Mouse (Mus musculus): ENCODE measurements around the gene Zfp597. TPM values are rescaled to one million over a fixed set of nuclear protein-coding genes. Genes with fewer than 3 reads are reported as not detected.
"Not testable (repeated sequence)": the region's sequence is repeated elsewhere in the genome, so short reads cannot be mapped to it uniquely, and the experiment has no call there.

The Zfp597 gene
- polyA plus RNA-seq, 1 experiment from 2014 or later, result 2.2 TPM

- Histone ChIP-seq H3K9me3 (replicated peaks) (no peaks in the 10 kb centered on the region), H3K4me2 (no peak overlapping the region), H3K9ac (no peak overlapping the region), H3K4me1 (replicated peaks) (peaks cover 7% of the 10 kb centered on the region), H3K27ac (replicated peaks) (no peak overlapping the region), H3K36me3 (replicated peaks) (no peaks in the 10 kb centered on the region), H3K4me3 (replicated peaks) (no peak overlapping the region), H3K27me3 (no peaks in the 10 kb centered on the region)
- no peak for ATAC-seq (ENCODE audit: insufficient read depth)
- 25% methylated on average over 1 of the region's 1 CpGs for WGBS (ENCODE audit: insufficient replicate concordance)
Measured at GRCm38 (mm10) chr16:3855776-3856175, 28.6 kb downstream of the Zfp597 start.

GRCm38 (mm10) chr16:3854437-3855182 lies 29.8 kb downstream of the Zfp597 start:
- H3K4me2 ChIP-seq, result no peak overlapping the region
- H3K27ac ChIP-seq (replicated peaks), result no peak overlapping the region
- H3K4me3 ChIP-seq (replicated peaks), result no peak overlapping the region
- H3K9ac ChIP-seq, result no peak overlapping the region
- no peaks in the 10 kb centered on the region for H3K9me3 ChIP-seq (replicated peaks)
- no peaks in the 10 kb centered on the region for H3K36me3 ChIP-seq (replicated peaks)
- peaks cover 7% of the 10 kb centered on the region for H3K4me1 ChIP-seq (replicated peaks)
- WGBS (ENCODE audit: insufficient replicate concordance), result 66% methylated on average over 11 of the region's 11 CpGs
- ATAC-seq (ENCODE audit: insufficient read depth), result no peak
- no peaks in the 10 kb centered on the region for H3K27me3 ChIP-seq

GRCm38 (mm10) chr16:3852586-3852985 lies 31.8 kb downstream of the Zfp597 start:
- Histone ChIP-seq H3K4me3 (replicated peaks) (no peak overlapping the region), H3K9ac (no peak overlapping the region), H3K27ac (replicated peaks) (no peak overlapping the region), H3K27me3 (no peaks in the 10 kb centered on the region), H3K4me2 (no peak overlapping the region), H3K36me3 (replicated peaks) (no peaks in the 10 kb centered on the region), H3K9me3 (replicated peaks) (no peaks in the 10 kb centered on the region), H3K4me1 (replicated peaks) (peaks cover 14% of the 10 kb centered on the region)
- 65% methylated on average over 12 of the region's 12 CpGs for WGBS (ENCODE audit: insufficient replicate concordance)
- ATAC-seq (ENCODE audit: insufficient read depth), result no peak

GRCm38 (mm10) chr16:3851301-3851700 lies 33.1 kb downstream of the Zfp597 start:
- H3K4me2 ChIP-seq; H3K9ac ChIP-seq; H3K36me3 ChIP-seq (replicated peaks); H3K27me3 ChIP-seq; ATAC-seq (ENCODE audit: insufficient read depth); H3K27ac ChIP-seq (replicated peaks); H3K4me3 ChIP-seq (replicated peaks); H3K9me3 ChIP-seq (replicated peaks): not testable (repeated sequence)
- peaks cover 25% of the 10 kb centered on the region for H3K4me1 ChIP-seq (replicated peaks)
- 80% methylated on average over 13 of the region's 13 CpGs for WGBS (ENCODE audit: insufficient replicate concordance)

- Histone ChIP-seq H3K27ac (replicated peaks) (no peak overlapping the region), H3K9me3 (replicated peaks) (no peaks in the 10 kb centered on the region), H3K4me1 (replicated peaks) (peaks cover 25% of the 10 kb centered on the region), H3K4me3 (replicated peaks) (no peak overlapping the region), H3K27me3 (no peaks in the 10 kb centered on the region), H3K9ac (no peak overlapping the region), H3K36me3 (replicated peaks) (no peaks in the 10 kb centered on the region), H3K4me2 (no peak overlapping the region)
- no peak for ATAC-seq (ENCODE audit: insufficient read depth)
- WGBS (ENCODE audit: insufficient replicate concordance), result 67% methylated on average over 3 of the region's 3 CpGs
Measured at GRCm38 (mm10) chr16:3848416-3848815, 35.9 kb downstream of the Zfp597 start.

- Histone ChIP-seq H3K9ac (no peak overlapping the region), H3K4me2 (peak overlapping the region; percentile 89), H3K36me3 (replicated peaks) (no peaks in the 10 kb centered on the region), H3K27ac (replicated peaks) (no peak overlapping the region), H3K27me3 (no peaks in the 10 kb centered on the region), H3K4me1 (replicated peaks) (peaks cover 26% of the 10 kb centered on the region), H3K4me3 (replicated peaks) (peak overlapping the region; percentile 77), H3K9me3 (replicated peaks) (no peaks in the 10 kb centered on the region)
- no peak for ATAC-seq (ENCODE audit: insufficient read depth)
- whole genome bisulfite sequencing (ENCODE audit: insufficient replicate concordance), result 76% methylated on average over 4 of the region's 4 CpGs
Measured at GRCm38 (mm10) chr16:3847871-3848270, 36.5 kb downstream of the Zfp597 start.

GRCm38 (mm10) chr16:3846711-3847518 lies 37.4 kb downstream of the Zfp597 start, which contains the start of gene Zfp174:
Gene Zfp174 (plus strand): TSS chr16:3847268.
- H3K9me3 ChIP-seq (replicated peaks), result no peaks in the 10 kb centered on the region
- peaks cover 29% of the 10 kb centered on the region for H3K4me1 ChIP-seq (replicated peaks)
- H3K36me3 ChIP-seq (replicated peaks), result no peaks in the 10 kb centered on the region
- H3K4me2 ChIP-seq, result peak within 1 kb of the TSS; percentile 89
- peak within 1 kb of the TSS; percentile 54; the same call in 1 of the 2 replicates for H3K27ac ChIP-seq (replicated peaks)
- WGBS (ENCODE audit: insufficient replicate concordance), result 3% methylated on average over 38 of the region's 38 CpGs
- peak; percentile 99 for ATAC-seq (ENCODE audit: insufficient read depth)
- peak within 1 kb of the TSS; percentile 68 for H3K9ac ChIP-seq
- peak within 1 kb of the TSS; percentile 77 for H3K4me3 ChIP-seq (replicated peaks)
- H3K27me3 ChIP-seq, result no peaks in the 10 kb centered on the region

GRCm38 (mm10) chr16:3843796-3844195 lies 40.6 kb downstream of the Zfp597 start:
- Histone ChIP-seq H3K27ac (replicated peaks) (0 out of 2 replicates have a peak overlapping the region, but pooled peaks have one; percentile 12), H3K36me3 (replicated peaks) (no peaks in the 10 kb centered on the region), H3K4me1 (replicated peaks) (peaks cover 22% of the 10 kb centered on the region), H3K4me2 (no peak overlapping the region), H3K4me3 (replicated peaks) (no peak overlapping the region), H3K27me3 (no peaks in the 10 kb centered on the region; the same call in 1 of the 2 replicates), H3K9me3 (replicated peaks) (no peaks in the 10 kb centered on the region), H3K9ac (no peak overlapping the region)
- no peak for ATAC-seq (ENCODE audit: insufficient read depth)
- WGBS (ENCODE audit: insufficient replicate concordance), result 41% methylated on average over 1 of the region's 1 CpGs

GRCm38 (mm10) chr16:3842989-3843388 lies 41.4 kb downstream of the Zfp597 start:
- no peaks in the 10 kb centered on the region for H3K36me3 ChIP-seq (replicated peaks)
- H3K9me3 ChIP-seq (replicated peaks), result no peaks in the 10 kb centered on the region
- ATAC-seq (ENCODE audit: insufficient read depth), result no peak
- no peak overlapping the region for H3K4me3 ChIP-seq (replicated peaks)
- H3K27me3 ChIP-seq, result no peaks in the 10 kb centered on the region; the same call in 1 of the 2 replicates
- 21% methylated on average over 4 of the region's 4 CpGs for WGBS (ENCODE audit: insufficient replicate concordance)
- peak overlapping the region; percentile 13; the same call in 1 of the 2 replicates for H3K4me2 ChIP-seq
- H3K27ac ChIP-seq (replicated peaks), result peak overlapping the region; percentile 1; the same call in 1 of the 2 replicates
- H3K4me1 ChIP-seq (replicated peaks), result peaks cover 19% of the 10 kb centered on the region
- H3K9ac ChIP-seq, result no peak overlapping the region

- H3K27ac ChIP-seq (replicated peaks), result no peak overlapping the region
- WGBS (ENCODE audit: insufficient replicate concordance), result 45% methylated on average over 17 of the region's 17 CpGs
- no peak overlapping the region for H3K9ac ChIP-seq
- no peaks in the 10 kb centered on the region for H3K9me3 ChIP-seq (replicated peaks)
- H3K36me3 ChIP-seq (replicated peaks), result no peaks in the 10 kb centered on the region
- H3K4me3 ChIP-seq (replicated peaks), result no peak overlapping the region
- H3K4me2 ChIP-seq, result no peak overlapping the region
- H3K27me3 ChIP-seq, result no peaks in the 10 kb centered on the region; the same call in 1 of the 2 replicates
- H3K4me1 ChIP-seq (replicated peaks), result peaks cover 4% of the 10 kb centered on the region
- no peak for ATAC-seq (ENCODE audit: insufficient read depth)
Measured at GRCm38 (mm10) chr16:3839157-3839885, 45.0 kb downstream of the Zfp597 start.

GRCm38 (mm10) chr16:3835461-3835860 lies 48.9 kb downstream of the Zfp597 start:
- Histone ChIP-seq H3K4me3 (replicated peaks) (no peak overlapping the region), H3K36me3 (replicated peaks) (no peaks in the 10 kb centered on the region), H3K4me1 (replicated peaks) (no peaks in the 10 kb centered on the region), H3K27me3 (no peaks in the 10 kb centered on the region; the same call in 1 of the 2 replicates), H3K27ac (replicated peaks) (no peak overlapping the region), H3K9me3 (replicated peaks) (no peaks in the 10 kb centered on the region), H3K9ac (no peak overlapping the region), H3K4me2 (no peak overlapping the region)
- WGBS (ENCODE audit: insufficient replicate concordance), result 59% methylated on average over 2 of the region's 2 CpGs
- no peak for ATAC-seq (ENCODE audit: insufficient read depth)
